Mouse (Mus musculus) cerebellum, postnatal 4 days (tissue): ENCODE measurements around the gene Foxred2.
A peak's percentile ranks its signal among the peaks of the same experiment; 100 is the strongest.

Experiments
- DNase-seq, 2 experiments: peaks; one replicate each; pipeline ENCODE4 v3.0.0; 2022; ENCODE audit warnings: low spot score in 2 of 2, mixed read lengths in 1 of 2

Foxred2 gene

GRCm38 (mm10) chr15:77956404-77956901 lies at the start of gene Foxred2:
Gene Foxred2 (minus strand): TSS chr15:77956722.
- peak; percentile 66 to 83 for DNase-seq

- DNase-seq, result no peak
Measured at GRCm38 (mm10) chr15:78003929-78004328, 47.4 kb upstream of the Foxred2 start.

GRCm38 (mm10) chr15:78001400-78001799 lies 44.9 kb upstream of the Foxred2 start:
- no peak for DNase-seq

- peak in 1 of 2 experiments; percentile 57 for DNase-seq
Measured at GRCm38 (mm10) chr15:77988541-77988940, 32.0 kb upstream of the Foxred2 start.

- no peak for DNase-seq
Measured at GRCm38 (mm10) chr15:77983391-77983790, 26.9 kb upstream of the Foxred2 start.

GRCm38 (mm10) chr15:77982195-77982939 lies 25.8 kb upstream of the Foxred2 start:
- peak; percentile 90 to 93 for DNase-seq

GRCm38 (mm10) chr15:77981181-77981680 lies 24.7 kb upstream of the Foxred2 start:
- DNase-seq, result no peak

- no peak for DNase-seq
Measured at GRCm38 (mm10) chr15:77979427-77979865, 22.9 kb upstream of the Foxred2 start.

GRCm38 (mm10) chr15:77977663-77978062 lies 21.1 kb upstream of the Foxred2 start:
- DNase-seq, result no peak

- no peak for DNase-seq
Measured at GRCm38 (mm10) chr15:77974165-77974841, 17.8 kb upstream of the Foxred2 start.

GRCm38 (mm10) chr15:77970470-77971292 lies 14.2 kb upstream of the Foxred2 start, which contains the start of gene Eif3d:
Gene Eif3d (minus strand): TSS chr15:77970813.
- DNase-seq, result peak; percentile 96 to 98

- DNase-seq, result no peak
Measured at GRCm38 (mm10) chr15:77969940-77970469, 13.5 kb upstream of the Foxred2 start.

GRCm38 (mm10) chr15:77965117-77965528 lies 8.6 kb upstream of the Foxred2 start:
- DNase-seq, result no peak

GRCm38 (mm10) chr15:77962447-77962846 lies 5.9 kb upstream of the Foxred2 start:
- DNase-seq, result no peak

GRCm38 (mm10) chr15:77960693-77961092 lies 4.2 kb upstream of the Foxred2 start:
- no peak for DNase-seq

GRCm38 (mm10) chr15:77958071-77958470 lies 1.5 kb upstream of the Foxred2 start:
- no peak for DNase-seq

- DNase-seq, result no peak
Measured at GRCm38 (mm10) chr15:77957625-77958024, 1.1 kb upstream of the Foxred2 start.

GRCm38 (mm10) chr15:77955440-77956403 lies 800 bp downstream of the Foxred2 start:
- DNase-seq, result peak in 1 of 2 experiments; percentile 30

- no peak for DNase-seq
Measured at GRCm38 (mm10) chr15:77954362-77954761, 2.2 kb downstream of the Foxred2 start.

- no peak for DNase-seq
Measured at GRCm38 (mm10) chr15:77952921-77953320, 3.6 kb downstream of the Foxred2 start.
